Mouse (Mus musculus): ENCODE results near the gene Slc27a1.

GRCm38 (mm10) chr8:71598841-71599240, 30.2 kb downstream of the Slc27a1 start:
- no peak for TF ChIP-seq NELFE (IDR thresholded peaks at IDR 0.05; ENCODE audit: low read depth, low read length)
- no peak for TF ChIP-seq TAL1 (IDR thresholded peaks at IDR 0.05; ENCODE audit: low read length)
- TF ChIP-seq RAD21 (IDR thresholded peaks at IDR 0.05; ENCODE audit: low read depth, low read length): no peak
- no peak for TF ChIP-seq USF1 (IDR thresholded peaks at IDR 0.05; ENCODE audit: low read depth, low read length)
- TF ChIP-seq POLR2AphosphoS5 (IDR thresholded peaks at IDR 0.05; ENCODE audit: borderline replicate concordance, low read depth, low read length): no peak
- TF ChIP-seq CTCF (IDR thresholded peaks at IDR 0.05 in 2 of 3, conservative IDR thresholded peaks at IDR 0.05 in 1 of 3; ENCODE audit: control insufficient read depth in 1 of 3, insufficient read depth in 1 of 3, low read depth in 2 of 3, low read length in 3 of 3, poor library complexity in 1 of 3, severe bottlenecking in 1 of 3): no peak
- no peak for TF ChIP-seq POLR2A (IDR thresholded peaks at IDR 0.05; ENCODE audit: control insufficient read depth in 1 of 2, insufficient read depth in 1 of 2, low read depth in 1 of 2, low read length in 2 of 2, poor library complexity in 1 of 2)

All from MEL (cell line).